ENCODE assay signal across 16 mouse cellular contexts in the genomic region with DNA sequence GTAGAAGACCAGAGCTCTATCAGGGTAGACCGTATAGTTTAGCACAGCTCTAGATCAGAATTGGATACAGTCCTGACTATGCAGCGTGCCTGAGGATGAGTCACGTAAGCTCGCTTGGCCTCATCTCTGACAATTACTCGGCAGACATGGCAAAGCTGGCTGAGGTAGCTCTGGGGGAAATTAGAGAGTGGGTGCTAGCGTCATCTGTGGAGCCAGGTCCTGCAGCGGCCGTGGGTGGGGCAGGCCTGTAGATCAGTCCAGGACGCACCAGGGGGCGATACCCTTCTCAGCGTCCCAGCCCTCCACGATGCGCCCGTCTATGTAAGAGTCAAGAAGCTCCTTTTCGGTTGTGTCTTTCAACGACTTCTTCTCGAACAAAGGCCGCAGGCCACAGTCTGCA. TPM values are rescaled to one million over a fixed set of nuclear protein-coding genes. Genes with fewer than 3 reads are reported as not detected.
DNase-seq lines count a peak whose midpoint lies in the region; ATAC-seq and TF ChIP-seq lines count a peak whose summit lies in the region.
"Had no signal": no experiment of that assay in that cellular context is flagged by ENCODE, and none has a peak within 500 bp of the region (broad histone marks: within the 10 kb centered on the region; RNA-seq: fewer than 3 reads in every experiment).

No protein-coding gene starts in this region.

- no peak for TF ChIP-seq EP300 in heart, postnatal 0 days (IDR thresholded peaks at IDR 0.05; ENCODE audit: low read depth)
- no peak for TF ChIP-seq EP300 in stomach, postnatal 0 days (optimal IDR thresholded peaks at IDR 0.05)

- H3K27me3 ChIP-seq in heart, postnatal 0 days (ENCODE audit: control insufficient read depth, insufficient read depth, low read length), result no peaks in the 10 kb centered on the region
- no peaks in the 10 kb centered on the region for H3K27me3 ChIP-seq in stomach, postnatal 0 days (ENCODE audit: control insufficient read depth, insufficient read depth, low read length)
- H3K27me3 ChIP-seq: neural tube, embryonic 13.5 days had no signal

- 73% methylated on average over 18 of the region's 18 CpGs for WGBS in heart, postnatal 0 days
- WGBS in stomach, postnatal 0 days, result 74% methylated on average over 18 of the region's 18 CpGs

- TF ChIP-seq CTCF in heart, postnatal 0 days (IDR thresholded peaks at IDR 0.05; ENCODE audit: low read depth), result no peak
- peak; percentile 18; the same call in 1 of the 2 replicates for TF ChIP-seq CTCF in stomach, postnatal 0 days (IDR thresholded peaks at IDR 0.05; ENCODE audit: low read depth)

- DNase-seq in heart, postnatal 0 days (ENCODE audit: low spot score), result no peak
- DNase-seq in heart, postnatal 14 days, result no peak
- peak; percentile 50 to 53 for DNase-seq in right cerebral cortex, adult 2 months (ENCODE audit: low spot score in 2 of 2)
- no peak for DNase-seq in right cerebral cortex, postnatal 14 days
- DNase-seq in NIH3T3 (ENCODE audit: low read depth), result peak; percentile 78
- no peak for DNase-seq in stomach, postnatal 0 days (ENCODE audit: low spot score)
- DNase-seq in ovary, postnatal 10 days (ENCODE audit: low spot score), result no peak
- no peak for DNase-seq in urinary bladder, postnatal 36 days (ENCODE audit: low spot score in 2 of 2)
- DNase-seq: cerebellum, adult 9-10 months; kidney, adult 18-20 months; kidney, postnatal 4 days; left cerebral cortex, postnatal 4 days; lung, postnatal 4 days had no signal

- H3K9me3 ChIP-seq in heart, postnatal 0 days (replicated peaks; ENCODE audit: control insufficient read depth, low read length), result no peaks in the 10 kb centered on the region
- no peaks in the 10 kb centered on the region for H3K9me3 ChIP-seq in stomach, postnatal 0 days (ENCODE audit: control insufficient read depth, low read length)
- H3K9me3 ChIP-seq: hindbrain, embryonic 10.5 days; neural tube, embryonic 13.5 days had no signal

- H3K4me3 ChIP-seq in heart, postnatal 0 days (ENCODE audit: low read depth, low read length), result no peak overlapping the region
- H3K4me3 ChIP-seq in stomach, postnatal 0 days (ENCODE audit: low read depth, low read length), result no peak overlapping the region
- H3K4me3 ChIP-seq: hindbrain, embryonic 10.5 days; neural tube, embryonic 13.5 days had no signal

- H3K9ac ChIP-seq in heart, postnatal 0 days (replicated peaks; ENCODE audit: low read depth, low read length), result no peak overlapping the region
- no peak overlapping the region for H3K9ac ChIP-seq in stomach, postnatal 0 days (ENCODE audit: low read length)
- H3K9ac ChIP-seq: neural tube, embryonic 13.5 days had no signal

- H3K4me2 ChIP-seq in heart, postnatal 0 days (ENCODE audit: low read depth, low read length), result no peak overlapping the region
- no peak overlapping the region for H3K4me2 ChIP-seq in stomach, postnatal 0 days (replicated peaks; ENCODE audit: low read depth)
- H3K4me2 ChIP-seq: neural tube, embryonic 13.5 days had no signal

- H3K36me3 ChIP-seq in heart, postnatal 0 days (replicated peaks; ENCODE audit: control insufficient read depth, insufficient read depth, low read length), result no peaks in the 10 kb centered on the region
- H3K36me3 ChIP-seq in stomach, postnatal 0 days (ENCODE audit: control insufficient read depth, insufficient read depth, low read length), result no peaks in the 10 kb centered on the region
- H3K36me3 ChIP-seq: neural tube, embryonic 13.5 days had no signal

- H3K4me1 ChIP-seq in heart, postnatal 0 days (ENCODE audit: control insufficient read depth, insufficient read depth), result no peaks in the 10 kb centered on the region
- H3K4me1 ChIP-seq in stomach, postnatal 0 days (replicated peaks; ENCODE audit: control insufficient read depth, insufficient read depth), result no peaks in the 10 kb centered on the region
- H3K4me1 ChIP-seq: hindbrain, embryonic 10.5 days; neural tube, embryonic 13.5 days had no signal

- no peak overlapping the region for H3K27ac ChIP-seq in heart, postnatal 0 days (ENCODE audit: low read depth)
- no peak overlapping the region for H3K27ac ChIP-seq in stomach, postnatal 0 days (replicated peaks)
- H3K27ac ChIP-seq: hindbrain, embryonic 10.5 days; neural tube, embryonic 13.5 days had no signal

- 0 out of 2 replicates have a peak, but pooled peaks have one; percentile 24 for ATAC-seq in heart, postnatal 0 days (ENCODE audit: insufficient read depth, low read depth)
- no peak; the same call in 1 of the 2 replicates for ATAC-seq in stomach, postnatal 0 days (ENCODE audit: low FRiP score, low TSS enrichment)
- ATAC-seq: midbrain, embryonic 16.5 days had no signal

- intact Hi-C loops in heart, postnatal 14 days (cut with DNase I), result no loop called here

RNA-seq across cellular contexts. Expression of a gene that starts 6.5 kb away (rescaled TPM):
- total RNA-seq in heart, postnatal 0 days (2014; rRNA removed; ENCODE audit: low replicate concordance), result 0.08 and 1.1 TPM in 2 replicates
- 0.12 TPM in 1 of 2 replicates, not detected in the other for polyA plus RNA-seq in heart, postnatal 0 days (2015; fragmentation: Nextera tagmentation; extraction: Ambion mirVana)
- total RNA-seq in heart, postnatal 14 days (2021), result under 1 TPM in 1 of 2 experiments, not detected in 1; 0.12 TPM
- 3.3 and 4.7 TPM in 2 replicates for polyA plus RNA-seq in stomach, postnatal 0 days (2015; fragmentation: Nextera tagmentation; extraction: Ambion mirVana)

RNA-seq across cellular contexts. Expression of a gene that starts 19.9 kb away (rescaled TPM):
- total RNA-seq in heart, postnatal 0 days (2014; rRNA removed; ENCODE audit: low replicate concordance), result 11.1 and 17.4 TPM in 2 replicates
- polyA plus RNA-seq in heart, postnatal 0 days (2015; fragmentation: Nextera tagmentation; extraction: Ambion mirVana), result 3.6 and 4.0 TPM in 2 replicates
- 1 to 10 TPM; 5.4 to 5.8 TPM for total RNA-seq in heart, postnatal 14 days (2021)
- polyA plus RNA-seq in stomach, postnatal 0 days (2015; fragmentation: Nextera tagmentation; extraction: Ambion mirVana), result 3.7 and 4.2 TPM in 2 replicates

RNA-seq across cellular contexts. Expression of a gene that starts 20.0 kb away (rescaled TPM):
- total RNA-seq in heart, postnatal 0 days (2014; rRNA removed; ENCODE audit: low replicate concordance), result 85.7 and 109 TPM in 2 replicates
- 73.9 and 76.5 TPM in 2 replicates for polyA plus RNA-seq in heart, postnatal 0 days (2015; fragmentation: Nextera tagmentation; extraction: Ambion mirVana)
- 10 to 100 TPM; 33.2 to 36.0 TPM for total RNA-seq in heart, postnatal 14 days (2021)
- 98.9 and 105 TPM in 2 replicates for polyA plus RNA-seq in stomach, postnatal 0 days (2015; fragmentation: Nextera tagmentation; extraction: Ambion mirVana)

Comparison
In these comparisons a context has a peak if more than half of its experiments do, and no peak if none do; other contexts are left out.
1. DNase-seq: peak in right cerebral cortex, adult 2 months (2 of 2) and NIH3T3 (single experiment); none in heart, postnatal 0 days (single experiment), heart, postnatal 14 days (0 of 2), right cerebral cortex, postnatal 14 days (single experiment), stomach, postnatal 0 days (single experiment), ovary, postnatal 10 days (single experiment) and urinary bladder, postnatal 36 days (0 of 2).